Mouse (Mus musculus) heart, adult 2 months (tissue): Measurements from ENCODE around the gene Prkar1b. TPM values are rescaled to one million over a fixed set of nuclear protein-coding genes. Genes with fewer than 3 reads are reported as not detected.

Source experiments
- DNase-seq, 2 experiments: peaks; one replicate each; pipeline ENCODE4 v3.0.0; 2021
- H3K27ac ChIP-seq: fragments of 200-600 bp; 2 replicates; pipeline ENCODE4 v1.8.1; 2022
- H3K27me3 ChIP-seq: fragments of 200-500 bp; 2 replicates; pipeline ENCODE4 v1.6.1; 2012; ENCODE audit warnings: mild to moderate bottlenecking, low read length, inconsistent platforms, mixed read lengths; ENCODE audit not compliant: control insufficient read depth, insufficient read depth
- H3K36me3 ChIP-seq: fragments of 200-500 bp; 2 replicates; pipeline ENCODE4 v1.6.1; 2012; ENCODE audit warnings: low read length, inconsistent platforms; ENCODE audit not compliant: control insufficient read depth, insufficient read depth
- H3K4me1 ChIP-seq: fragments of 200-500 bp; 2 replicates; pipeline ENCODE4 v1.6.1; 2011; ENCODE audit warnings: low read length; ENCODE audit not compliant: control insufficient read depth, insufficient read depth
- H3K4me3 ChIP-seq: fragments of 200-600 bp; 2 replicates; pipeline ENCODE4 v1.8.1; 2022
- H3K79me2 ChIP-seq: fragments of 200-500 bp; replicated peaks from 2 replicates; pipeline ENCODE4 v1.6.1; 2012; ENCODE audit warnings: mild to moderate bottlenecking, inconsistent platforms, low read length, moderate library complexity, mixed read lengths; ENCODE audit not compliant: control insufficient read depth, insufficient read depth
- H3K9ac ChIP-seq: fragments of 200-500 bp; 2 replicates; pipeline ENCODE4 v1.6.1; 2012; ENCODE audit warnings: low read depth, mild to moderate bottlenecking, control low read depth, inconsistent platforms, low read length, mixed read lengths
- CTCF ChIP-seq: fragments of 200-600 bp; IDR thresholded peaks from 2 replicates; pipeline ENCODE4 v1.8.1; 2022; ENCODE audit warnings: antibody characterized with exemption, mild to moderate bottlenecking, moderate library complexity
- EP300 ChIP-seq: fragments of 200-500 bp; IDR thresholded peaks from 2 replicates; pipeline ENCODE4 v1.6.1; 2011; ENCODE audit warnings: low read depth, low read length, control low read depth; ENCODE audit not compliant: insufficient read depth
- POLR2A ChIP-seq: fragments of 200-500 bp; IDR thresholded peaks from 2 replicates; pipeline ENCODE4 v1.6.1; 2011; ENCODE audit warnings: mild to moderate bottlenecking, low read depth, low read length, control low read depth; ENCODE audit not compliant: insufficient read depth
- WGBS: fragments of 180-500 bp; shearing (Covaris S2); methylation state at CpG from one replicate; pipeline ENCODE4 v1.1.7; 2018; 5-methylcytosine and 5-hydroxymethylcytosine counted together
- intact Hi-C: fragments of 180-260 bp; cut with DNase I; formaldehyde crosslinking; loops from one replicate; pipeline ENCODE4 v1.15.1; 2025
- long read RNA-seq: library from polyadenylated mRNA; stranded (forward); transcript quantifications from one replicate; pipeline ENCODE4 v2.0.0, GENCODE M21; 2021
- polyA plus RNA-seq: library from polyadenylated mRNA; depleted of rRNA; stranded (reverse); fragments of >200 nt; gene quantifications from 2 replicates; pipeline ENCODE4 v1.2.3, GENCODE M21; 2012; rRNA removed
- total RNA-seq, 2 experiments: library from RNA; stranded (reverse); gene quantifications; 2 replicates each; pipeline ENCODE4 v1.2.3; 2021

Prkar1b gene
- total RNA-seq (1 to 10 TPM; 1.4 to 1.5 TPM), polyA plus RNA-seq (2.0 and 2.8 TPM in 2 replicates)
- long read RNA-seq, partial matches to known transcripts = 0 of 3 reads
- long read RNA-seq, other reads (novel, unspliced or antisense) = 1 of 3 reads

- TF ChIP-seq CTCF (no peak), POLR2A (peak; percentile 56; the same call in 1 of the 2 replicates), EP300 (peak; percentile 76; the same call in 1 of the 2 replicates)
- DNase-seq = peak; percentile 96 to 97
- intact Hi-C loops = loop anchor here (5.0 kb wide), 2 partner anchors 102 to 158 kb away; partner anchors contain the start of gene Get4
- Histone ChIP-seq H3K27me3 (no peaks in the 10 kb centered on the region), H3K36me3 (no peaks in the 10 kb centered on the region), H3K79me2 (no peaks in the 10 kb centered on the region), H3K4me1 (no peaks in the 10 kb centered on the region), H3K9ac (peak within 1 kb of the TSS; percentile 73), H3K4me3 (peak within 1 kb of the TSS; percentile 68), H3K27ac (peak within 1 kb of the TSS; percentile 72)
- WGBS = under 1% methylated on average over 87 of the region's 87 CpGs
Measured at GRCm38 (mm10) chr5:139149681-139150602, at the start of gene Prkar1b, which contains the start of gene Dnaaf5. TSS of gene Prkar1b (minus strand) at chr5:139150001. TSS of gene Dnaaf5 (plus strand) at chr5:139150223.

GRCm38 (mm10) chr5:139199636-139199994 is 49.8 kb upstream of the Prkar1b start:
- no peak for DNase-seq
- intact Hi-C loops = no loop called here
- WGBS = 36% methylated on average over 2 of the region's 2 CpGs

GRCm38 (mm10) chr5:139198779-139199178 is 49.0 kb upstream of the Prkar1b start:
- TF ChIP-seq CTCF (no peak), POLR2A (no peak), EP300 (no peak)
- H3K79me2 ChIP-seq = peaks cover 4% of the 10 kb centered on the region; the same call in 1 of the 2 replicates
- peaks cover 15% of the 10 kb centered on the region for H3K4me1 ChIP-seq
- intact Hi-C loops = no loop called here
- no peak overlapping the region for H3K27ac ChIP-seq
- WGBS = 72% methylated on average over 3 of the region's 3 CpGs
- no peak overlapping the region for H3K9ac ChIP-seq
- no peak overlapping the region for H3K4me3 ChIP-seq
- DNase-seq = no peak
- no peaks in the 10 kb centered on the region for H3K36me3 ChIP-seq
- H3K27me3 ChIP-seq = no peaks in the 10 kb centered on the region

More at GRCm38 (mm10) chr5:139199636-139199994, 49.8 kb upstream of the Prkar1b start:
- H3K4me3 ChIP-seq = peak overlapping the region; percentile 84
- H3K79me2 ChIP-seq = peaks cover 4% of the 10 kb centered on the region; the same call in 1 of the 2 replicates
- TF ChIP-seq POLR2A (no peak), EP300 (no peak), CTCF (no peak)
- no peaks in the 10 kb centered on the region for H3K27me3 ChIP-seq
- peaks cover 15% of the 10 kb centered on the region for H3K4me1 ChIP-seq
- H3K36me3 ChIP-seq = no peaks in the 10 kb centered on the region
- H3K9ac ChIP-seq = peak overlapping the region; percentile 73
- peak overlapping the region; percentile 95 for H3K27ac ChIP-seq

- 69% methylated on average over 5 of the region's 5 CpGs for WGBS
- Histone ChIP-seq H3K79me2 (no peaks in the 10 kb centered on the region), H3K4me1 (no peaks in the 10 kb centered on the region), H3K9ac (no peak overlapping the region), H3K27me3 (no peaks in the 10 kb centered on the region), H3K36me3 (no peaks in the 10 kb centered on the region), H3K27ac (no peak overlapping the region), H3K4me3 (no peak overlapping the region)
- no peak for DNase-seq
- no peak for TF ChIP-seq EP300
- no peak for TF ChIP-seq POLR2A
- TF ChIP-seq CTCF = no peak
- intact Hi-C loops = no loop called here
Measured at GRCm38 (mm10) chr5:139190958-139191357, 41.2 kb upstream of the Prkar1b start.

GRCm38 (mm10) chr5:139189726-139190125 is 39.9 kb upstream of the Prkar1b start:
- 90% methylated on average over 5 of the region's 5 CpGs for WGBS
- no peaks in the 10 kb centered on the region for H3K79me2 ChIP-seq
- H3K36me3 ChIP-seq = no peaks in the 10 kb centered on the region

GRCm38 (mm10) chr5:139184897-139185296 is 35.1 kb upstream of the Prkar1b start:
- Histone ChIP-seq H3K4me1 (no peaks in the 10 kb centered on the region), H3K36me3 (no peaks in the 10 kb centered on the region), H3K9ac (no peak overlapping the region), H3K27ac (no peak overlapping the region), H3K79me2 (no peaks in the 10 kb centered on the region), H3K4me3 (no peak overlapping the region), H3K27me3 (no peaks in the 10 kb centered on the region)
- no peak for DNase-seq
- no peak for TF ChIP-seq EP300
- TF ChIP-seq CTCF = no peak
- TF ChIP-seq POLR2A = no peak
- intact Hi-C loops = no loop called here
- 77% methylated on average over 4 of the region's 4 CpGs for WGBS

More at GRCm38 (mm10) chr5:139189726-139190125, 39.9 kb upstream of the Prkar1b start:
- Histone ChIP-seq H3K27ac (no peak overlapping the region), H3K4me3 (no peak overlapping the region), H3K9ac (no peak overlapping the region), H3K4me1 (no peaks in the 10 kb centered on the region), H3K27me3 (no peaks in the 10 kb centered on the region)
- no peak for TF ChIP-seq POLR2A
- TF ChIP-seq EP300 = no peak
- no peak for TF ChIP-seq CTCF
- no peak for DNase-seq
- intact Hi-C loops = no loop called here
